24 mouse cellular contexts compared by ENCODE assay signal in genomic region chr7:113612628-113613027, GRCm38 (mm10).
DNase-seq lines count a peak whose midpoint lies in the region; ATAC-seq and TF ChIP-seq lines count a peak whose summit lies in the region.
"Had no signal": no experiment of that assay in that cellular context is flagged by ENCODE, and none has a peak within 500 bp of the region (broad histone marks: within the 10 kb centered on the region; RNA-seq: fewer than 3 reads in every experiment).

No protein-coding gene starts in this region.

- TF ChIP-seq RAD21 in MEL (IDR thresholded peaks at IDR 0.05; ENCODE audit: low read depth, low read length): no peak

- no peak overlapping the region for H3K9ac ChIP-seq in liver, adult 2 months (ENCODE audit: low read depth, low read length)
- no peak overlapping the region for H3K9ac ChIP-seq in liver, embryonic 11.5 days (ENCODE audit: low read depth, low read length)
- no peak overlapping the region for H3K9ac ChIP-seq in MEL (ENCODE audit: control insufficient read depth, low read depth, low read length, poor library complexity, severe bottlenecking)
- H3K9ac ChIP-seq: embryonic facial prominence, embryonic 15.5 days; heart, embryonic 13.5 days; lung, embryonic 14.5 days; midbrain, embryonic 15.5 days; stomach, embryonic 15.5 days had no signal

- intact Hi-C loops in gastrocnemius, postnatal 36 days (cut with DNase I): loop anchor here (5.0 kb wide), 1 partner anchor 410 kb away; no protein-coding TSS in a partner anchor

- H3K79me2 ChIP-seq in liver, adult 2 months (ENCODE audit: control insufficient read depth, insufficient read depth, low read length): no peaks in the 10 kb centered on the region
- H3K79me2 ChIP-seq in MEL (ENCODE audit: control insufficient read depth, insufficient read depth, low read length, poor library complexity): no peaks in the 10 kb centered on the region

- no peak for TF ChIP-seq EP300 in MEL (IDR thresholded peaks at IDR 0.05; ENCODE audit: low read depth in 1 of 2, low read length in 2 of 2)

- H3K27ac ChIP-seq in liver, adult 2 months (replicated peaks; ENCODE audit: insufficient read depth, low read depth, low read length): 0 out of 2 replicates have a peak overlapping the region, but pooled peaks have one; percentile 21
- H3K27ac ChIP-seq in liver, embryonic 11.5 days (ENCODE audit: low read depth, low read length): no peak overlapping the region
- H3K27ac ChIP-seq in MEL (ENCODE audit: control insufficient read depth, low read depth, low read length): no peak overlapping the region
- H3K27ac ChIP-seq: embryonic facial prominence, embryonic 15.5 days; hindbrain, postnatal 0 days; kidney, postnatal 0 days; midbrain, embryonic 15.5 days; stomach, embryonic 15.5 days had no signal

- DNase-seq in liver, adult 2 months (ENCODE audit: extremely low read depth, low read depth, low spot score): peak; percentile 27
- no peak for DNase-seq in liver, embryonic 11.5 days (ENCODE audit: low spot score)
- DNase-seq in MEL (ENCODE audit: low read depth, low spot score): peak; percentile 60
- DNase-seq in c-Kit-positive CD71-negative TER-119-negative erythroid progenitor cells, embryonic 14.5 days (ENCODE audit: low read depth): peak; percentile 30
- peak; percentile 13 to 46 for DNase-seq in monocyte, adult 2 months (ENCODE audit: low read depth in 1 of 2, low spot score in 2 of 2)
- DNase-seq in thymus, postnatal 14 days: no peak
- DNase-seq in thymus, postnatal 10 days (ENCODE audit: low spot score in 2 of 2): no peak
- no peak for DNase-seq in gastrocnemius, postnatal 36 days
- DNase-seq: adrenal gland, adult 8-10 months; cerebellum, adult 11-12 months; cerebellum, postnatal 14 days; embryo, embryonic 11 days; heart, postnatal 36 days; kidney, adult 11 months; lung, embryonic 14.5 days; right cerebral cortex, postnatal 4 days had no signal

- no peak for TF ChIP-seq CTCF in liver, adult 2 months (IDR thresholded peaks at IDR 0.05; ENCODE audit: low read depth, low read length)
- no peak for TF ChIP-seq CTCF in MEL (IDR thresholded peaks at IDR 0.05 in 2 of 3, conservative IDR thresholded peaks at IDR 0.05 in 1 of 3; ENCODE audit: control insufficient read depth in 1 of 3, insufficient read depth in 1 of 3, low read depth in 2 of 3, low read length in 3 of 3, poor library complexity in 1 of 3, severe bottlenecking in 1 of 3)

- WGBS in liver, adult 2 months: 64% methylated on average over 4 of the region's 4 CpGs
- 59% methylated on average over 4 of the region's 4 CpGs for WGBS in liver, embryonic 11.5 days

- H3K4me1 ChIP-seq in liver, adult 2 months (ENCODE audit: control insufficient read depth, insufficient read depth, low read length): no peaks in the 10 kb centered on the region
- H3K4me1 ChIP-seq in liver, embryonic 11.5 days (replicated peaks; ENCODE audit: control insufficient read depth, insufficient read depth, low read length): no peaks in the 10 kb centered on the region
- no peaks in the 10 kb centered on the region for H3K4me1 ChIP-seq in MEL (ENCODE audit: control insufficient read depth in 1 of 2, insufficient read depth in 2 of 2, low read length in 2 of 2)
- H3K4me1 ChIP-seq: stomach, embryonic 15.5 days had no signal

- H3K36me3 ChIP-seq in liver, adult 2 months (ENCODE audit: control insufficient read depth, insufficient read depth, low read length): no peaks in the 10 kb centered on the region
- no peaks in the 10 kb centered on the region for H3K36me3 ChIP-seq in liver, embryonic 11.5 days (ENCODE audit: control insufficient read depth, insufficient read depth, low read length)
- no peaks in the 10 kb centered on the region for H3K36me3 ChIP-seq in MEL (ENCODE audit: control insufficient read depth in 1 of 2, insufficient read depth in 2 of 2, low read length in 2 of 2)
- H3K36me3 ChIP-seq: embryonic facial prominence, embryonic 15.5 days; heart, embryonic 13.5 days; midbrain, embryonic 15.5 days; stomach, embryonic 15.5 days had no signal

- no peak overlapping the region for H3K4me3 ChIP-seq in liver, adult 2 months (ENCODE audit: insufficient read depth, low read depth, low read length)
- H3K4me3 ChIP-seq in liver, embryonic 11.5 days (ENCODE audit: low read depth, low read length): no peak overlapping the region
- H3K4me3 ChIP-seq in MEL (ENCODE audit: control insufficient read depth in 1 of 2, insufficient read depth in 1 of 2, low read depth in 2 of 2, low read length in 2 of 2): no peak overlapping the region
- H3K4me3 ChIP-seq: embryonic facial prominence, embryonic 15.5 days; heart, embryonic 13.5 days; midbrain, embryonic 15.5 days; stomach, embryonic 15.5 days had no signal

- TF ChIP-seq POLR2A in liver, adult 2 months (IDR thresholded peaks at IDR 0.05; ENCODE audit: extremely low read depth, insufficient read depth, low read length): no peak
- TF ChIP-seq POLR2A in MEL (IDR thresholded peaks at IDR 0.05; ENCODE audit: control insufficient read depth in 1 of 2, insufficient read depth in 1 of 2, low read depth in 1 of 2, low read length in 2 of 2, poor library complexity in 1 of 2): no peak

- H3K4me2 ChIP-seq in liver, embryonic 11.5 days: no peak overlapping the region
- H3K4me2 ChIP-seq: embryonic facial prominence, embryonic 15.5 days; heart, embryonic 13.5 days; lung, embryonic 14.5 days; midbrain, embryonic 15.5 days; stomach, embryonic 15.5 days had no signal

- peaks cover 2% of the 10 kb centered on the region; the same call in 1 of the 2 replicates for H3K27me3 ChIP-seq in liver, adult 2 months (ENCODE audit: control insufficient read depth, insufficient read depth, low read length)
- no peaks in the 10 kb centered on the region for H3K27me3 ChIP-seq in liver, embryonic 11.5 days (replicated peaks; ENCODE audit: control insufficient read depth, insufficient read depth, low read length)
- H3K27me3 ChIP-seq in MEL (ENCODE audit: control insufficient read depth in 1 of 2, insufficient read depth in 2 of 2, low read length in 2 of 2): peaks cover 0 to 3% of the 10 kb centered on the region in 2 experiments; a peak in 1 of 4 replicates
- H3K27me3 ChIP-seq: embryonic facial prominence, embryonic 15.5 days; heart, embryonic 13.5 days; midbrain, embryonic 15.5 days; stomach, embryonic 15.5 days had no signal

- no peak for ATAC-seq in liver, embryonic 11.5 days (replicated peaks; ENCODE audit: low FRiP score)
- ATAC-seq: forebrain, embryonic 16.5 days; hindbrain, postnatal 0 days; midbrain, embryonic 15.5 days; Patski had no signal

- no peaks in the 10 kb centered on the region for H3K9me3 ChIP-seq in liver, embryonic 11.5 days (ENCODE audit: control insufficient read depth, low read length)
- no peaks in the 10 kb centered on the region for H3K9me3 ChIP-seq in MEL (replicated peaks; ENCODE audit: insufficient read depth, low read length)
- H3K9me3 ChIP-seq: embryonic facial prominence, embryonic 15.5 days; heart, embryonic 13.5 days; midbrain, embryonic 15.5 days; stomach, embryonic 15.5 days had no signal

TF ChIP-seq in MEL, 35 proteins besides CTCF, POLR2A, EP300 and RAD21:
- TF ChIP-seq POLR2AphosphoS2 (IDR thresholded peaks at IDR 0.05; ENCODE audit: low read length) (no peak), MAX (IDR thresholded peaks at IDR 0.05; ENCODE audit: low read length) (no peak), CHD1 (IDR thresholded peaks at IDR 0.05; ENCODE audit: low read depth, low read length) (no peak), MEF2A (IDR thresholded peaks at IDR 0.05; ENCODE audit: extremely low read depth, insufficient replicate concordance, low read depth, low read length, poor library complexity, severe bottlenecking) (no peak), CHD2 (IDR thresholded peaks at IDR 0.05; ENCODE audit: low read length) (no peak), KAT2A (conservative IDR thresholded peaks at IDR 0.05; ENCODE audit: low read depth, low read length) (no peak), ZC3H11A (IDR thresholded peaks at IDR 0.05; ENCODE audit: low read depth, low read length) (no peak), MYB (IDR thresholded peaks at IDR 0.05; ENCODE audit: low read depth, low read length) (no peak), TBP (IDR thresholded peaks at IDR 0.05; ENCODE audit: low read depth, low read length) (no peak), MXI1 (IDR thresholded peaks at IDR 0.05; ENCODE audit: low read depth, low read length) (no peak), ETS1 (IDR thresholded peaks at IDR 0.05; ENCODE audit: low read depth, low read length) (no peak), NELFE (IDR thresholded peaks at IDR 0.05; ENCODE audit: low read depth, low read length) (no peak), USF2 (IDR thresholded peaks at IDR 0.05; ENCODE audit: borderline replicate concordance in 1 of 2, insufficient read depth in 1 of 2, low read depth in 1 of 2, low read length in 2 of 2) (no peak), HCFC1 (IDR thresholded peaks at IDR 0.05; ENCODE audit: low read depth, low read length) (no peak), TCF12 (IDR thresholded peaks at IDR 0.05; ENCODE audit: low read depth, low read length) (no peak)

Comparison
In these comparisons a context has a peak if more than half of its experiments do, and no peak if none do; other contexts are left out.
1. DNase-seq: peak in liver, adult 2 months (single experiment), MEL (single experiment), c-Kit-positive CD71-negative TER-119-negative erythroid progenitor cells, embryonic 14.5 days (single experiment) and monocyte, adult 2 months (2 of 2); none in liver, embryonic 11.5 days (single experiment), thymus, postnatal 14 days (single experiment), thymus, postnatal 10 days (0 of 2) and gastrocnemius, postnatal 36 days (0 of 2).